Mouse (Mus musculus) neural tube, embryonic 13.5 days (tissue): ENCODE measurements around the gene Ano3. TPM values are rescaled to one million over a fixed set of nuclear protein-coding genes. Genes with fewer than 3 reads are reported as not detected.

Source experiments
- ATAC-seq: fragments of 200-750 bp; cut with Nextera tagmentation; 2 replicates; pipeline ENCODE4 v1.8.0; 2017; ENCODE audit warnings: low read depth, mild to moderate bottlenecking, moderate TSS enrichment, moderate library complexity
- H3K27ac ChIP-seq: fragments of 300-500 bp; sonication (generic); replicated peaks from 2 replicates; pipeline ENCODE4 v1.5.1; 2015; ENCODE audit warnings: moderate library complexity, mild to moderate bottlenecking, inconsistent platforms
- H3K27me3 ChIP-seq: fragments of 300-500 bp; sonication (generic); 2 replicates; pipeline ENCODE4 v1.6.1; 2015; ENCODE audit warnings: mild to moderate bottlenecking, inconsistent platforms
- H3K36me3 ChIP-seq: fragments of 300-500 bp; sonication (generic); 2 replicates; pipeline ENCODE4 v1.6.1; 2015; ENCODE audit warnings: mild to moderate bottlenecking, inconsistent platforms
- H3K4me1 ChIP-seq: fragments of 300-500 bp; sonication (generic); replicated peaks from 2 replicates; pipeline ENCODE4 v1.6.1; 2015; ENCODE audit warnings: inconsistent platforms
- H3K4me2 ChIP-seq: fragments of 300-500 bp; sonication (generic); 2 replicates; pipeline ENCODE4 v1.6.1; 2015; ENCODE audit warnings: inconsistent platforms, mild to moderate bottlenecking, moderate library complexity
- H3K4me3 ChIP-seq: fragments of 300-500 bp; sonication (generic); 2 replicates; pipeline ENCODE4 v1.5.1; 2015; ENCODE audit warnings: mild to moderate bottlenecking, inconsistent platforms
- H3K9ac ChIP-seq: fragments of 300-500 bp; sonication (generic); 2 replicates; pipeline ENCODE4 v1.6.1; 2015; ENCODE audit warnings: moderate library complexity, mild to moderate bottlenecking, inconsistent platforms
- H3K9me3 ChIP-seq: fragments of 300-500 bp; sonication (generic); 2 replicates; pipeline ENCODE4 v1.6.1; 2016; ENCODE audit warnings: inconsistent platforms
- WGBS: fragments of 180-500 bp; shearing (Covaris S2); methylation state at CpG from one replicate; pipeline ENCODE4 v1.1.7; 2015; 5-methylcytosine and 5-hydroxymethylcytosine counted together
- polyA plus RNA-seq: library from polyadenylated mRNA; unstranded; fragments of >200 nt; fragmentation: Nextera tagmentation; extraction: Ambion mirVana; gene quantifications from 2 replicates; pipeline ENCODE4 v1.2.1, GENCODE M21; 2015

The Ano3 gene
- polyA plus RNA-seq, 1 experiment from 2014 or later = 1.6 TPM

DNA sequence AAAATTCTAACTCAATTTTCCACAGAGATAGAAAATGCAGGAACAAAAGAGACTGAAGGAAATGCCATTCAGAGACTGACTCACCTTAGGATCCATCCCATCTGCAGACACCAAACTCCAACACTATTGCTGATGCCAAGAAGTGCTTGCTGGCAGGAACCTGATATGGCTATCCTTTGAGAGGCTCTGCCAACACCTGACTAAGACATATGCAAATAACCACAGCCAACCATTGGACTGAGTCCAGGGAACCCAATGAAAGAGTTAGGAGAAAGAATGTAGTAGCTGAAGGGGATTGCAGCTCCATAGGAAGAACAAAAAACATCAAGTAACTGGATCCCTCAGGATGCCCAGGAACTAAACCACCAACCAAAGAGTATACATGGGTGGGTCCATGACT, 21.6 kb downstream of the Ano3 start:
- Histone ChIP-seq H3K4me3 (no peak overlapping the region), H3K9me3 (no peaks in the 10 kb centered on the region), H3K27me3 (no peaks in the 10 kb centered on the region), H3K36me3 (no peaks in the 10 kb centered on the region), H3K4me2 (no peak overlapping the region), H3K27ac (no peak overlapping the region), H3K9ac (no peak overlapping the region), H3K4me1 (no peaks in the 10 kb centered on the region)
- no peak for ATAC-seq

DNA sequence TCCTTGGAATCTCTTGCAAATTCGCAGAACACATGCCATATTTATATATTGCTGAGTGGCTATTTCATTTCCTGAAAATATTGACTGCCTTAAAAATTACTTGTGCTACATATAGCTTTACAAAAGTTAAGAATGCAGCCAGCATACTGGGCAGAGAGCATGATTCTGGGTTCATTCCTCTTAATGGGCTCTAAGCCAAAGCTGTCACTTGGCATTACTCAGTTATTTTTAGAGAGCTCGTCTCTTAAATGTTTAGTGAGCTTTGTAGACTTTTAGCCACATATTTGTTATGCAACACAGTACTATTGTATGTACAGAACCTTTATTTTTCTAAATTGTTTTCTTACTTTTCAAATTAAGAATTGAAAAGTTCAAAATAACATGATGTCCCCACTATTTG, 41.2 kb downstream of the Ano3 start:
- Histone ChIP-seq H3K27ac (no peak overlapping the region), H3K4me3 (no peak overlapping the region), H3K4me1 (no peaks in the 10 kb centered on the region), H3K4me2 (no peak overlapping the region), H3K9ac (no peak overlapping the region), H3K27me3 (no peaks in the 10 kb centered on the region), H3K9me3 (no peaks in the 10 kb centered on the region), H3K36me3 (no peaks in the 10 kb centered on the region)
- WGBS = 83% methylated on average over 2 of the region's 2 CpGs
- ATAC-seq = no peak

DNA sequence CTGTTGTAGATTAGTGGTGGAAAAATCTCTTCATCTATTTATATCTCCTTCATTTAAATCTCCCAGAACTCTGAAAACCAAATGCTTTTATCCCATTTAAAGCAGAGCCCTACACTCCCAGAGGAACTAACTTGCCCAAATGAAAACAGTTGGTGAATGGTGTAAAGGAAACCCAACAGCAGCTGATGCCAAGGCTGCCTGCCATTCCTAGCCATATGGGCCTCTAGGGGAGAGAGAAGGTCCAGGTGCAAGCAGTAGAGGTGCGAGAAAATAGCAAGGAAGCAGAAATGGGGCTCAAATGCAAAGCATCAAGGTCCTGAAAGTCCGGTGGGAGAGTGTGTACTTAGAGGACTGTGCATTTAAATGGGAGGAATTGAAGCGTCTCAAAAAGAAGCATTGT, 44.2 kb downstream of the Ano3 start:
- Histone ChIP-seq H3K4me3 (no peak overlapping the region), H3K9me3 (no peaks in the 10 kb centered on the region), H3K36me3 (no peaks in the 10 kb centered on the region), H3K9ac (no peak overlapping the region), H3K4me1 (no peaks in the 10 kb centered on the region), H3K27ac (no peak overlapping the region), H3K27me3 (no peaks in the 10 kb centered on the region), H3K4me2 (no peak overlapping the region)
- ATAC-seq = no peak
- WGBS = 48% methylated on average over 3 of the region's 3 CpGs

DNA sequence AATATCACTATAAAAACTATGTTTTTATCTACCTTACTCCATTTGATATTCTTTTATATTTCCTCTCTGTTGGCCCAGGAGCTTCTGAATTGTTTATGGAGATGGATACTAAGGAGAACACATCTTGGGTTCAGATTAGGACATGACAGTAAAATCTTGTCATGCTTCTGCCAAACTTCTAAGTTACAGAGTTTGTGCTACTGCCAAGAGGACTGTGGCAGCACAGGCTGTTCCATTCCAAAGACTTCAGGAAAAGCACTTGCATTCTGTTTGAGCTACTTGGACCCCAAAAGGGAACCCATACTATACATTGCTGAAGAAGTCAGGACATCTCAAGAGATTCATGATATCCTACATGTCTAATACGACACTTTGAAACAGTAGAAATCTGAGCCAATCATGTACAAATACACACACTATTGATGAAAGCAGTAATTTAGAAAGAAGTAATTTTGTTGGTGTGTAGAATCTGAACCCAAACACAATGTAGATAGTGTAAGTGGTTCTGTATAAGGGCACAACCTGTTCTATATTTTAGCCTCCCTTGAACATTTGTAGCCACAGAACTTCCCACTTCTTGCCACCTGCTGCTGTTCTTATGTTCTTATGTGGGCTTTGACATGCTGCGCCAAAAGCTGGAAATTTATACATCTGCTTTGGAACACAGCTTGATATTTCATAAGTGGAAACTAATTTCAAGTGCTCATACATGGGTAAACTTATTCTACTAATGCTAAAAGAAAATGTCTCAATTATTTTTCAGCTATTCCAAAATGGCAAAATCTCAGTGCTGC, 54.0 kb downstream of the Ano3 start:
- ATAC-seq = no peak
- Histone ChIP-seq H3K9ac (no peak overlapping the region), H3K4me2 (no peak overlapping the region), H3K4me1 (no peaks in the 10 kb centered on the region), H3K9me3 (no peaks in the 10 kb centered on the region), H3K27ac (no peak overlapping the region), H3K4me3 (no peak overlapping the region), H3K27me3 (no peaks in the 10 kb centered on the region), H3K36me3 (no peaks in the 10 kb centered on the region)
- 94% methylated on average over 2 of the region's 2 CpGs for WGBS

DNA sequence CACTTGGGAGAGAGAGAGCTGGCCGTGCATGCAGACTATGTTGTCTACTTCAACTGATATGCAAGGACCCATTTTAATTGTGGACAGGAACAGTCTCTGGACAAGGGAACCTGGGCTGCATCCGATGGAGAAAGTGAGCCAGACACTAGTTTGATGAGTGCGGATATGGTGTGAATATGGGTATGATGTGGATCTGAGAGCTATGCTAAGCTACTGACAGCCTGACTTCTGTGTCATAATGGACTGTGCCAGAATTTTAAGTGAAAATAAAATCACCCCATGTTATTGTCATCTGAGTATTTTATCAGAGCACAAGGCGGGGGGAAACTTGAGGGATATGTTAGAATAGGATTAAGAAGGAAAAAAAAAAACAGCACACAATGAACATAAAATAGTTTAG, 79.1 kb downstream of the Ano3 start:
- ATAC-seq = no peak
- H3K9ac ChIP-seq = no peak overlapping the region
- no peaks in the 10 kb centered on the region for H3K27me3 ChIP-seq
- H3K4me2 ChIP-seq = no peak overlapping the region
- 90% methylated on average over 4 of the region's 4 CpGs for WGBS
- no peaks in the 10 kb centered on the region for H3K36me3 ChIP-seq
- H3K9me3 ChIP-seq = no peaks in the 10 kb centered on the region
- no peak overlapping the region for H3K4me3 ChIP-seq
- H3K27ac ChIP-seq = no peak overlapping the region
- H3K4me1 ChIP-seq = no peaks in the 10 kb centered on the region

DNA sequence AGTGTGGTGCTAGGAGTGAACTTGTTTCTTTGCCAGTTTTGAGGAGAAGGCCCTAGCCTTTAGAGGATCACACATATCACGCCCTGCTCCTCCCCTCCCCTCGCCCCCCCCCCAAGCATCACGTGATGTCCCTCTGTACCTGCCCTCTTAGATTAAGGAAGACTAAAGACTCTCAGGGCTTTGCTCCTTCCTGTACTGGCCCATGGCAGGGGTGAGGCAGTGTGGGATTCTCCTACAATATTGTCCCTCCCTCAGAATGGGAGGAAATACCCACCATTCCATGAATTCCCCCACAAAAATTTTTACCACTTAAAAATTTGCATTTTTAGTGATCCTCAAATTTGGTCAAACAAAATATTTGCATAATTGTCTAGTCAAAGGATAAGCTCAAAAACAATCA, 85.1 kb downstream of the Ano3 start:
- WGBS = 63% methylated on average over 3 of the region's 3 CpGs
- no peak for ATAC-seq
- Histone ChIP-seq H3K4me1 (no peaks in the 10 kb centered on the region), H3K9me3 (no peaks in the 10 kb centered on the region), H3K27me3 (no peaks in the 10 kb centered on the region), H3K4me2 (no peak overlapping the region), H3K4me3 (no peak overlapping the region), H3K9ac (no peak overlapping the region), H3K27ac (no peak overlapping the region), H3K36me3 (no peaks in the 10 kb centered on the region)

DNA sequence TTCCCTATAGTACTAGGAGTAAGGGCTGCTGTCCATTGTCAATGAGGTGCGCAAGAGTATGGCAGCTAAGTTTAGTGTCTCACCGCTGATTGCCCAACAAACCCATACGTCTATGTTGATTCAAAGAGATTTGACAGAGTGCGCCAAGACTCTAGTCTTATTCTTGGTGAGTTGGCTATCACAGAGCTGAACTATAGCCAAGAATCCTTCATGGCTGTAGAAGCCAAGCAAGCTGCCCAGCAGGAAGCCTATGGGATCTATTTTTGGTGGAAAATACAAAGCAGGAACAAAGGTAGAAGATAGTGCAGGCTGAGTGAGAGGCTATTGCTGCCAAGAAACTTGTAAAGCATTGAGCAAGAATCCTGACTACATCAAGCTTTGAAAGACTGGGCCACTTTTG, 87.3 kb downstream of the Ano3 start:
- Histone ChIP-seq H3K4me3 (no peak overlapping the region), H3K27ac (no peak overlapping the region), H3K36me3 (no peaks in the 10 kb centered on the region), H3K9ac (no peak overlapping the region), H3K4me2 (no peak overlapping the region), H3K4me1 (no peaks in the 10 kb centered on the region), H3K27me3 (no peaks in the 10 kb centered on the region), H3K9me3 (no peaks in the 10 kb centered on the region)
- ATAC-seq = no peak
- 94% methylated on average over 4 of the region's 4 CpGs for WGBS

DNA sequence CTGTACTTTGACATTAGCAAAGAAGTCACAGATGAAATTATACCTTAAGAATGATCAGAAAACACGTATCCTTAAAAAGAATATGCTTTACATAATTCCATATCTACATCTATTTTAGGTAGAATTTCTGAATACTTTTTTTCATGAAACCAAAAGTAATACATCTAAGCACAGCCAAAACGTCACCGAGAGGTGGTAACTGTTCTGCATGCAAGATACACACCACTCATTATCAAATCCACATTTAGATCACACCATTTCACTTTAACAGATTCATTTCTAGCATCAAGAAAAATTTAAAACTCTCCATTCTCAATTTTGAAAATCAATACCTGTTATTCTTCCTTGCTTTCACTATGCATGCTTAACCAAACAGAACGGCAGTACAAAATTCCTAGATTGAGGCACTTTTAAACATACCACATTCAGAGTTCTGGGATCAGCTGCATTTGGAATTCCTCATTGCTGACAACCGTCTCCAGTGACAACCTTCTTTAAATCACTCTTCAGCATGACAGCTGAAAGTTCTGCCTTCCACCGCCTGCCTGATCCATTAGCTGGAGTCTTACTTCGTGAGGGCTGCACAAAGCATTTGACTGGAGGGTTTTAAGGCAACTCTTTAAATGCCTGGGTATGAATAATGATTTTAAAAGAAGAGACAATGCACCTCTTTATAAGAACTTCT, 111.0 kb downstream of the Ano3 start:
- no peaks in the 10 kb centered on the region for H3K36me3 ChIP-seq
- H3K9me3 ChIP-seq = no peaks in the 10 kb centered on the region
- no peak overlapping the region for H3K9ac ChIP-seq
- no peaks in the 10 kb centered on the region for H3K4me1 ChIP-seq
- ATAC-seq = no peak
- H3K27ac ChIP-seq = no peak overlapping the region
- H3K27me3 ChIP-seq = no peaks in the 10 kb centered on the region
- 49% methylated on average over 7 of the region's 7 CpGs for WGBS
- H3K4me3 ChIP-seq = no peak overlapping the region
- H3K4me2 ChIP-seq = no peak overlapping the region

DNA sequence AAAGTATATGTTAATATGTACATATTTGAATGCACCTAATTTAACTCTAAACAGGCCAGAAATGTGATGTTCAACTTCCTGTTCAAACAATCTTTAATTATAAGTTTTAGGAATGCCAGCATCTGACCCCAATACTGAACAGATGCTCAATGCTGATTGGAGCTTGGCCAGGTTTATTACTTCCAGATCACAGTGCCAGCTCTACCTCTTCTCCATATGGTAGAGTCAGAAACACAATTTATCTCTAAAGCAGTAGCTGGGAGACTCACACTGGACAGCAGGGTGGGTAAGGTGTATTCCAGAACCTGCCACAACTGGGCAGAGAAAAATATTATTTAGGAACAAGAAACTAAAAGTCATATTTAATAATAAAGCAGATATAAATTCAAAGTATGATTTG, 134.5 kb downstream of the Ano3 start:
- no peaks in the 10 kb centered on the region for H3K36me3 ChIP-seq
- no peak overlapping the region for H3K27ac ChIP-seq
- ATAC-seq = no peak
- no peak overlapping the region for H3K9ac ChIP-seq
- H3K9me3 ChIP-seq = no peaks in the 10 kb centered on the region
- no peak overlapping the region for H3K4me2 ChIP-seq
- no peak overlapping the region for H3K4me3 ChIP-seq
- H3K4me1 ChIP-seq = no peaks in the 10 kb centered on the region
- H3K27me3 ChIP-seq = no peaks in the 10 kb centered on the region

DNA sequence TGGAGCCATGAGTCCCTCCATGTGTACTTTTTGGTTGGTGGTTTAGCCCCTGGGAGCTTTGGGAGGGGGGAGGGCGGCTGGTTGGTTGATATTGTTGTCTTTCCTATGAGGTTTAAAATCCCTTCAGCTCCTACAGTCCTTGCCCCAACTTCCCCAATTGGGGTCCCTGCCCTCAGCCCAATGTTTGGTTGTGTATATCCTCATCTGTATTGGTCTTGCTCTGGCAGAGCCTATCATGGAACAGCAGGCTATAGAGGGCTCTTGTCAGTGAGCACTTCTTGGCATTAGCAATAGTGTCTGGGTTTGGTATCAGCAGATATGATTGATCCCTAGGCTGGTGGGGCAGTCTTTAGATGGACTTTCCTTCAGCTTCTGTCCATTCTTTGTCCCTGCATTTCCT, 135.8 kb downstream of the Ano3 start:
- no peak for ATAC-seq
- H3K4me3 ChIP-seq = no peak overlapping the region
- H3K4me1 ChIP-seq = no peaks in the 10 kb centered on the region

DNA sequence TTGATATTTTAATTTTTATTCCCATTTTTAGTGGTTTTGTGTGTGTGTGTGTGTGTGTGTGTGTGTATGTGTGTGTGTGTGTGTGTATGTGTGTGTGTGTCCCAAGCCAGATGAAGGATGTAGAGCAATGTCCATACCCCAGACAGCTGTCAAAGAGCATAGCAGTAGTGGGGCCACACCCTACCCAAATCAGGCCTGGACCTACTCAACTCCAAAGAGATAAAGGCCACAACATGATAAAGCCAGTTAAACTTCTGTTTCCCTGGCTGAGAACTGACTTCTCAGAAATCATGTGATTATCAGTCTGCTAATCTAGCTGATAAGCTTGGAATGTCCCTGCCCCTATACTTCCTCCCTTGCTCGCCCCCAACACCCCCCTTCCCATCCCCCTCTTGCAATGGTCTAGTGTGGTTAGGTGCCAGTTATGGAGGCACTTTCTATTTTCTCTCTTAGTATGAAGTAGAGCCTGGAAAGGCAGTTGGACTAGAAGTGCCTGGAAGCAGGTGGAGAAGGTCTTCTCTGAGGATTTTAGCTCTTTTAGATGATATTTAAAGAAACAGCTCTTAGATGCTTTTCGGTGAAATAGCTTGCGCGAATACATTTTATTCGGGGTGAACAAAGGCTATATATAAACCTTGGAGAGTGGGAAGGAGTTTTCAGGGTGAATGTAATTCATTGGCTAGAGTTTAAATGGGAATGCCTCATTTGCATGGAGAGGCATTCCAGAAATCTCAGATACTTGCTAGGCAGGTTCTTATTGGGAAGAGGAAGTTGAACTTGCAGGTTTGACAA, 144.2 kb downstream of the Ano3 start:
- H3K9me3 ChIP-seq = no peaks in the 10 kb centered on the region
- H3K36me3 ChIP-seq = no peaks in the 10 kb centered on the region
- no peak overlapping the region for H3K4me2 ChIP-seq
- no peak for ATAC-seq
- no peak overlapping the region for H3K27ac ChIP-seq
- no peak overlapping the region for H3K4me3 ChIP-seq
- H3K27me3 ChIP-seq = no peaks in the 10 kb centered on the region
- 88% methylated on average over 5 of the region's 5 CpGs for WGBS
- H3K4me1 ChIP-seq = no peaks in the 10 kb centered on the region
- no peak overlapping the region for H3K9ac ChIP-seq

More for the DNA sequence above, 135.8 kb downstream of the Ano3 start:
- no peak overlapping the region for H3K9ac ChIP-seq
- no peaks in the 10 kb centered on the region for H3K36me3 ChIP-seq
- no peak overlapping the region for H3K4me2 ChIP-seq
- WGBS = 64% methylated on average over 1 of the region's 1 CpGs
- no peaks in the 10 kb centered on the region for H3K27me3 ChIP-seq
- H3K27ac ChIP-seq = no peak overlapping the region
- no peaks in the 10 kb centered on the region for H3K9me3 ChIP-seq

DNA sequence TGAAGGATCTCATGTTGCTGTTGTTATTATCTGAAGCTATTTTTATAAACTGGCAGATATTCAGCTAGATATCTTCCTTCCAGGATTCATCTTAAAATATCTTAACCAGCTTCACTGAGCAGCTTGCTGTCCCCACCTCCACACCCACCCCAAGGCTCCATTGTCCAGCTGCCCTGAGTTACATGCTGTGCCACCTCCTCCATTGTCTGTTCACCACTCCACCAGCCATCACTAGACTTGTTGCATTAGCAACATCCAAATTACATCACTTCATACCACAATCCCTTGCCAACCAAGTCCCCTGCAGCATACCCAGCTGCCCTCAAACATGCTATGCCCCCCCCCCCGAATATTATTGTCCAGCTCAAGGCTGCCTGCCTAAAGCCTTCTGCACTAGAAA, 154.8 kb downstream of the Ano3 start:
- Histone ChIP-seq H3K4me1 (no peaks in the 10 kb centered on the region), H3K4me3 (no peak overlapping the region), H3K36me3 (no peaks in the 10 kb centered on the region), H3K9ac (no peak overlapping the region), H3K9me3 (no peaks in the 10 kb centered on the region), H3K27ac (no peak overlapping the region), H3K27me3 (no peaks in the 10 kb centered on the region), H3K4me2 (no peak overlapping the region)
- WGBS = 42% methylated on average over 1 of the region's 1 CpGs
- no peak for ATAC-seq
